Mouse (Mus musculus): Measurements from ENCODE around the gene Hist2h2ac. TPM values are rescaled to one million over a fixed set of nuclear protein-coding genes. Genes with fewer than 3 reads are reported as not detected.

Gene Hist2h2ac
- total RNA-seq, 2 experiments from 2014 or later: 33.7 to 41.7 TPM

Small RNA genes within 50 kb of the gene (microRNA-seq; reads per million reads assigned to microRNA genes)
- gene Gm44492 (0 reads per million in 2 experiments), gene Gm47311 (0 reads per million in 2 experiments), gene Gm47313 (0 reads per million in 2 experiments)

Other genes with a start within 250 kb of the Hist2h2ac start
- 10 to 100 TPM; 30.0 to 50.8 TPM for gene Plekho1, start 224.9 kb downstream of the Hist2h2ac start, total RNA-seq (2021)
- gene Vps45, start 162.4 kb downstream of the Hist2h2ac start, total RNA-seq (2021): 10 to 100 TPM; 21.4 to 23.6 TPM
- gene Otud7b, start 116.4 kb downstream of the Hist2h2ac start, total RNA-seq (2021): 10 to 100 TPM; 44.4 to 44.7 TPM
- 1 to 10 TPM; 4.1 to 5.2 TPM for gene Mtmr11, start 58.9 kb downstream of the Hist2h2ac start, total RNA-seq (2021)
- gene Sf3b4, start 48.5 kb downstream of the Hist2h2ac start, total RNA-seq (2021): 10 to 100 TPM; 10.3 to 13.2 TPM
- 1 to 10 TPM; 1.8 to 4.0 TPM for gene Sv2a, start 39.7 kb downstream of the Hist2h2ac start, total RNA-seq (2021)
- 10 to 100 TPM; 26.4 to 27.7 TPM for gene Bola1, start 1.2 kb downstream of the Hist2h2ac start, total RNA-seq (2021)
- 1 to 10 TPM; 3.4 to 7.1 TPM for gene Hist2h2ab, start 1.0 kb downstream of the Hist2h2ac start, total RNA-seq (2021)
- 1 to 10 TPM; 4.3 to 4.4 TPM for gene Hist2h2be, start 239 bp upstream of the Hist2h2ac start, total RNA-seq (2021)
- 10 to 100 TPM; 30.3 to 31.5 TPM for gene Hist2h3c2, start 18.2 kb upstream of the Hist2h2ac start, total RNA-seq (2021)
- gene Hist2h2aa2, start 19.4 kb upstream of the Hist2h2ac start, total RNA-seq (2021): 100 to 1,000 TPM; 353 to 418 TPM
- gene Hist2h2aa1, start 24.6 kb upstream of the Hist2h2ac start, total RNA-seq (2021): 10 to 100 TPM in 1 of 2 experiments, 1 to 10 TPM in 1; 3.3 to 12.8 TPM
- not detected for gene Hist2h3c1, start 25.8 kb upstream of the Hist2h2ac start, total RNA-seq (2021)
- 10 to 100 TPM; 20.5 to 21.2 TPM for gene Hist2h4, start 42.4 kb upstream of the Hist2h2ac start, total RNA-seq (2021)
- gene Hist2h3b, start 47.8 kb upstream of the Hist2h2ac start, total RNA-seq (2021): 100 to 1,000 TPM; 154 to 189 TPM
- 100 to 1,000 TPM; 160 to 175 TPM for gene Hist2h2bb, start 48.9 kb upstream of the Hist2h2ac start, total RNA-seq (2021)
- under 1 TPM; 0.33 to 0.45 TPM for gene Fcgr1, start 73.1 kb upstream of the Hist2h2ac start, total RNA-seq (2021)
- not detected for gene BC107364, start 231.4 kb upstream of the Hist2h2ac start, total RNA-seq (2021)